In genomic region chr2:113756924-113757524, GRCm38 (mm10) we compare ENCODE assay signal across 9 mouse cellular contexts. TPM values are rescaled to one million over a fixed set of nuclear protein-coding genes. Genes with fewer than 3 reads are reported as not detected.
DNase-seq lines count a peak whose midpoint lies in the region; ATAC-seq and TF ChIP-seq lines count a peak whose summit lies in the region.
"Had no signal": no experiment of that assay in that cellular context is flagged by ENCODE, and none has a peak within 500 bp of the region (broad histone marks: within the 10 kb centered on the region; RNA-seq: fewer than 3 reads in every experiment).

No protein-coding gene starts in this region.

- H3K9me3 ChIP-seq in heart, embryonic 12.5 days (replicated peaks): no peaks in the 10 kb centered on the region
- no peaks in the 10 kb centered on the region for H3K9me3 ChIP-seq in hindbrain, embryonic 12.5 days (replicated peaks)
- H3K9me3 ChIP-seq in midbrain, embryonic 16.5 days (replicated peaks; ENCODE audit: control insufficient read depth, low read length, poor library complexity, severe bottlenecking): no peaks in the 10 kb centered on the region

- no peak for TF ChIP-seq POLR2A in bone marrow macrophage, adult 2 months (IDR thresholded peaks at IDR 0.05; ENCODE audit: borderline replicate concordance, low read depth, low read length)

- H3K27ac ChIP-seq in heart, embryonic 12.5 days (ENCODE audit: poor library complexity, severe bottlenecking): no peak overlapping the region
- H3K27ac ChIP-seq in bone marrow macrophage, adult 2 months (ENCODE audit: insufficient read depth, low read depth, low read length): no peak overlapping the region
- H3K27ac ChIP-seq in hindbrain, embryonic 12.5 days: no peak overlapping the region
- no peak overlapping the region for H3K27ac ChIP-seq in midbrain, embryonic 16.5 days (ENCODE audit: low read length)

- no peak for TF ChIP-seq CTCF in bone marrow macrophage, adult 2 months (IDR thresholded peaks at IDR 0.05; ENCODE audit: low read depth, low read length)

- H3K36me3 ChIP-seq in heart, embryonic 12.5 days: no peaks in the 10 kb centered on the region
- H3K36me3 ChIP-seq in hindbrain, embryonic 12.5 days: no peaks in the 10 kb centered on the region
- no peaks in the 10 kb centered on the region for H3K36me3 ChIP-seq in midbrain, embryonic 16.5 days (ENCODE audit: control insufficient read depth, insufficient read depth, low read length)

- WGBS in heart, embryonic 12.5 days: 1% methylated on average over 12 of the region's 12 CpGs
- 2% methylated on average over 12 of the region's 12 CpGs for WGBS in hindbrain, embryonic 12.5 days
- WGBS in midbrain, embryonic 16.5 days: 1% methylated on average over 12 of the region's 12 CpGs

- peaks cover 65% of the 10 kb centered on the region for H3K27me3 ChIP-seq in heart, embryonic 12.5 days (replicated peaks)
- H3K27me3 ChIP-seq in hindbrain, embryonic 12.5 days: peaks cover 50% of the 10 kb centered on the region
- H3K27me3 ChIP-seq in midbrain, embryonic 16.5 days (ENCODE audit: control insufficient read depth, insufficient read depth, low read depth, low read length): peaks cover 4% of the 10 kb centered on the region; the same call in 1 of the 2 replicates

- peak overlapping the region; percentile 83 for H3K4me2 ChIP-seq in heart, embryonic 12.5 days
- H3K4me2 ChIP-seq in hindbrain, embryonic 12.5 days (replicated peaks): peak overlapping the region; percentile 98
- peak overlapping the region; percentile 97 for H3K4me2 ChIP-seq in midbrain, embryonic 16.5 days (ENCODE audit: low read length)

- H3K4me1 ChIP-seq in heart, embryonic 12.5 days (replicated peaks): peaks cover 23% of the 10 kb centered on the region
- no peaks in the 10 kb centered on the region for H3K4me1 ChIP-seq in bone marrow macrophage, adult 2 months (ENCODE audit: control insufficient read depth, insufficient read depth, low read length)
- H3K4me1 ChIP-seq in hindbrain, embryonic 12.5 days: peaks cover 23% of the 10 kb centered on the region
- H3K4me1 ChIP-seq in midbrain, embryonic 16.5 days (ENCODE audit: control insufficient read depth, insufficient read depth, low read length): peaks cover 6% of the 10 kb centered on the region; the same call in 1 of the 2 replicates

- H3K4me3 ChIP-seq in heart, embryonic 12.5 days: peak overlapping the region; percentile 47
- H3K4me3 ChIP-seq in bone marrow macrophage, adult 2 months (ENCODE audit: insufficient read depth, low read length): peak overlapping the region; percentile 38
- peak overlapping the region; percentile 57 for H3K4me3 ChIP-seq in hindbrain, embryonic 12.5 days
- H3K4me3 ChIP-seq in midbrain, embryonic 16.5 days (ENCODE audit: low read depth, low read length): peak overlapping the region; percentile 53
- H3K4me3 ChIP-seq: erythroblast, embryonic 14.5 days had no signal

- H3K9ac ChIP-seq in heart, embryonic 12.5 days: no peak overlapping the region
- H3K9ac ChIP-seq in hindbrain, embryonic 12.5 days: peak overlapping the region; percentile 33; the same call in 1 of the 2 replicates
- peak overlapping the region; percentile 67; the same call in 1 of the 2 replicates for H3K9ac ChIP-seq in midbrain, embryonic 16.5 days (ENCODE audit: low read depth, low read length)

- ATAC-seq in heart, embryonic 12.5 days (ENCODE audit: insufficient number of reproducible peaks, low FRiP score): no peak
- ATAC-seq in hindbrain, embryonic 12.5 days (ENCODE audit: low FRiP score): peak; percentile 17; the same call in 1 of the 2 replicates
- ATAC-seq in midbrain, embryonic 16.5 days: 0 out of 2 replicates have a peak, but pooled peaks have one; percentile 4
- no peak for ATAC-seq in CD4-positive, CD25-positive, alpha-beta regulatory T cell, adult 4 months

- DNase-seq in heart, adult 8-10 months (ENCODE audit: low spot score): no peak
- DNase-seq in Muller cell, postnatal 12 days (ENCODE audit: inconsistent ontology term): no peak
- no peak for DNase-seq in kidney, adult 9 months

RNA-seq across cellular contexts. Expression of gene Grem1, which starts 1.4 kb away (rescaled TPM):
- 0.09 TPM in 1 of 2 replicates, not detected in the other for polyA plus RNA-seq in heart, embryonic 12.5 days (2016; fragmentation: Nextera tagmentation; extraction: Ambion mirVana)
- total RNA-seq in heart, adult 8-10 months (2022): not detected
- polyA plus RNA-seq in bone marrow macrophage, adult 2 months (2012; ENCODE audit: insufficient read depth, insufficient read length, missing spikeins): 0.89 and 2.2 TPM in 2 replicates
- polyA plus RNA-seq in hindbrain, embryonic 12.5 days (2016; fragmentation: Nextera tagmentation; extraction: Ambion mirVana): 1.4 and 1.5 TPM in 2 replicates
- polyA plus RNA-seq in midbrain, embryonic 16.5 days (2015; fragmentation: Nextera tagmentation; extraction: Ambion mirVana): 0.82 and 1.1 TPM in 2 replicates
- not detected for polyA plus RNA-seq in CD4-positive, CD25-positive, alpha-beta regulatory T cell, adult 4 months (2017; shearing (Covaris generic))
- polyA plus RNA-seq: erythroblast, embryonic 14.5 days had no signal

Comparison
In these comparisons a context has a peak if more than half of its experiments do, and no peak if none do; other contexts are left out.
1. ATAC-seq: peak in hindbrain, embryonic 12.5 days (single experiment) and midbrain, embryonic 16.5 days (single experiment); none in heart, embryonic 12.5 days (single experiment) and CD4-positive, CD25-positive, alpha-beta regulatory T cell, adult 4 months (single experiment).
2. Peak in every context shown above with its lines, with median percentiles within 50 percentile points of each other: H3K4me2 ChIP-seq and H3K4me3 ChIP-seq.